Mouse (Mus musculus): ENCODE measurements around the gene Clstn2. TPM values are rescaled to one million over a fixed set of nuclear protein-coding genes. Genes with fewer than 3 reads are reported as not detected.

Clstn2 gene
- total RNA-seq, 2 experiments from 2014 or later = 0.72 to 0.97 TPM

DNA sequence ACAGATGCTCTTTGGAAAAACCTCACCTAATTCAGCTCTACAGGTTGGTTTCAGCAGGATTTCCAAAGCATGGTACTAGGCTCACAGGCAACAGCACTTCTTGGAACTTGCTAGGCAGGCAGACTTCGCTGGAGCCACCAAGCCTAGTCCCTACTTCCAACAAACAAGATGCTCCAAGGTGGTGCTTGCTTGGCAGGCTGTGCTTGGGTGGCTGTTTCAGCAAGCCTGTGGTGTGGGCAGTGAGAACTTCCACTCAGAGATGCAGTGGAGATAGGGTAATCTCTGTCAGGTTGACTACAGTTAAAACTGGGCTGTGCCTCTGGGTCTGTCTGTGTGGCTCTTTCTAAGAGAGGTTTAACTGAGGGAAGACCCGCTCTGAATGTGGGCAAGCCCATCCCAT is 541.4 kb downstream of the Clstn2 start:
- DNase-seq = no peak
- intact Hi-C loops (cut with DNase I) = no loop called here

DNA sequence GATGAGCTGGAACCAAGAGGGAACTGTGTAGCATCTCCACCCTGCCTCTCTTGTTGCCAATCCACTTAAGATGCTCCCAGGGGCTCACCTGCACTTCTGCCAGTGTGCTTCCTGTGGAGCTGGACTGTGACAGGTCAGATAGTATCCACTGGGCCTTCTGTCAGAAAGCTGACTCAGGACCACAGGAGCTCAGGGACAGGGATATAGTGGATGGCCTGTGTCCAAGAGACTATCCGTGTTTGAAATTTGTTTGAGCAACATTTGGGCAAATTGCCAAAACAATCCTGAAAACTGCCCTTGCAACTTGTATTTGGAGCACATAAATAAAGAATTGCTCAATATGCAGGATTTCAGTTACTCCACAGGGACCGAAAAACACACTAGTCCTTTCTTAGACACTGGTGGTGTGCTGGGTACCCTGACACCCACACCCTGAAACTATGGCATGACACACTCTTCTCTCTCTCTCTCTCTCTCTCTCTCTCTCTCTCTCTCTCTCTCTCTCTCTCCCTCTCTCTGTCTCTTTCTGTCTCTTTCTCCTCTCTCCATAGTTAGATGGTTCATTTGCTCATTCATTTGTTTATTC is 542.3 kb downstream of the Clstn2 start:
- intact Hi-C loops (cut with DNase I) = no loop called here
- DNase-seq = no peak

DNA sequence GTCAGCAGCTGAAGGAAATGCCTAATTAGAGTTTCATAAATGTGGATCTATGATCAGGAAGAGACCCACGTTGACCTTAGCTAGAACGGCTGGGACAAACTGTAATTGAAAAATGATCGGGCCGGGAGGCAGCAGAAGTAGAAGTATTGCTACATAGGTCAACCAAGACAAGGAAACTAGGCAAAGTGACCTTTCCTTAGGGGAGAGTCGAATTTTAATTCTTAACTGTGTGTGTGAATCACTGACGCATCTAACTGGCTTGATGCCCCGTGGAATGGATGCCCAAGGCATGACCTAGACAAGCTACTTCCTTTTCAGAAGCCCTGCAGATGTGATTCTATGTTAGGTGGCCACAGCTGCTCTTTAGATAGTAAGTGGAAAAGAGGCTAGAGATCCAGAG is 546.2 kb downstream of the Clstn2 start:
- no peak for DNase-seq
- intact Hi-C loops (cut with DNase I) = no loop called here

DNA sequence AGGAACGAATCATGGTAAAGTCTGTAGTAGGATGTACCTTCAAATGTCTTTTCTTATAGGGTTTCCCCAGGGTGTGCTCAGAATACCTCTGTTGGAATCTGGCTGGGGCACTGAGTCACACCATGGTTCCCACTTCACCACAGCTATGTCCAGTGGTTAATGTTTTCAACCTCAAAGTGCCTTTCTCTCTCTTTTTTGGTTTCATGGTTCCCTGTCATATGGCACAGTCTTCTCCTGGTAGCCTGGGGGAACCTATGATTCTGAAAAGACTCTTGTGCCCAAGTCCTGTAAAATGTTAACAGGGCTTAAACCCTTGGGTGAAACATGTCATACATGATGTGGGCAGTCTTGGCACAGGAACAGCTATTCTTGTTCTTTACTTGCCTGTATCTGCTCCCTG is 551.8 kb downstream of the Clstn2 start:
- intact Hi-C loops (cut with DNase I) = no loop called here
- no peak for DNase-seq

DNA sequence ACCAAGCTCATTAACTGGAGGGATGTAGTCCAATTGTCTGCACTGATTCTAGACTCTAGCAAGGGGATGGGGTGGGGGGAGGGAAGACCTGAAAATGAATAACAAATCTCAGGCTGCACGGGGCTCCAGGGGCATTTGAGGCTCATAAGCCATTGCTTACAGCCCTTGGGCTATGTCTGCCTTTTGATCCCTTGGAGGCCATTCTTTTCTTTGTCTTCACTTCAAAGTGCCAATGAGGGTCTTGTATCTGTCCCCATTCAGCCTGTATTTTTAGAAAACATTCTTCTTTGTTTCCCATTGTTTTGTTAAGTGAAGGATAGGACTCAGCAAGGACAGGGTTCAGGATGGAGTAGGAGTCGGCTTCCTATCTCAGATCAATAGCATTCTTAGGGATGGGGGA is 556.0 kb downstream of the Clstn2 start:
- intact Hi-C loops (cut with DNase I) = no loop called here
- DNase-seq = no peak

DNA sequence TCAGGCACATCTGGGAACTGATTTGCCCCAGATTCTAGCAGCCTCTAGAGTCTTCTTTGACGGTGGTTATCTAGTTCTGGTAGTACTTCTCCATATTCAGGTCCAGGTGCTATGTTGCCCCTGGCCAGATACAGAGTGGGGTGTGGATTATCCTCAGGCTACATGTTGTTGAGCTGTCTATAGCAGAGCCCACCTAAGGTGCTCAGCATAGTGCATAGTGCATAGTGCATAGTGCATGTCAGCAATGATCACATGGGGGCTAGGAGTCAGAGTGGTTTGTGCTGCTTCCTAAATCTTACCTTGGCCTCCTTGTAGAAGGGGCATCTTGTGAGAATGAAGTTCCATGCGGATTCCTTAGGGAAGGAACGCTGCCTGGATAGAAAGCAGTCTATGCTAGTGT is 556.5 kb downstream of the Clstn2 start:
- intact Hi-C loops (cut with DNase I) = no loop called here
- DNase-seq = no peak

DNA sequence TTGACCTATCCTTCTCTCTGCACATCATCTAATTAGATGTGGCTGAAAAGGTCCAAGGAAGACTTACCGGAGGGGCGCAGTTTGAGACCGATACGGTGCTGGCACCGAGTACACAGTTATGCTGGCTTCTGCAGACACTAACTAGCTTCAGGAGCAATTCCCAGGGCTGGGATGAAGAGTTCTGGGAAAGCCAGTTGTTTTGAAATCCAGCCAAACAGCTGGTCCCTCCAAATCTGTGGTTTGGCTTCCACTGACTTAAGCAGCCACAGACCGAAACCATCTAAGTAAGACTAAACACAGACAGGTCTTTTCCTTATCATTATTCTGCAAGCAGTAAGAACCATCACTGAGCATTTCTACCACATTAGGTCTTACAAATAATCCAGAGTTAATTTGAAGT is 558.1 kb downstream of the Clstn2 start:
- no peak for DNase-seq

DNA sequence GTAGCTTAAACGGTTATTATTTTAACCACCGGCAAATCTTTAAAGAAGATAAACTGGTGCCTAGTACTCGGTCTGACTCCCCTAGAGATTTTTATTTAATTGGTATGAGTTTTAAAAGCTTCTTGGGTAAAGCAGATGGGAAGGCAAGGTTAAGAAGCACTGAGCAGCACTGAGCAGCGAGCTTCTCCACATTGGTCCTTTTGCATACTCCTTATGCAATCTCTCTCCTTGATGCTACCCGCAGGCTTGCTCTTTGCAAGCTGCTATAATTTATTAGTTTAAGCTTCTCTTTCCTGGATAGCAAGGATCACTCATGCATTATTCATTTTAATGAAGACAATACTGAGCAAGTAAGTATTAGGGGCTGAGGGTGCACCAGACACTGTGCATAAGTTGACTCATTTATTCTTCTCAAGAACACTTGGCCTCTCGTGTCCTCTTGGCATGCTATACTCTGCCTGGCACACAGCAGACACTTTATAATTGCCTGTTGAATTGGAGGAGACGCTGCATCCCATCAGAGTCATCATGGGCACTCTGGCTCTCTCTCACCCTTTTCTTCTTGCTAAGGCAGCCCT is 561.9 kb downstream of the Clstn2 start:
- DNase-seq = no peak
- intact Hi-C loops (cut with DNase I) = no loop called here

More for the DNA sequence above, 558.1 kb downstream of the Clstn2 start:
- intact Hi-C loops (cut with DNase I) = no loop called here

DNA sequence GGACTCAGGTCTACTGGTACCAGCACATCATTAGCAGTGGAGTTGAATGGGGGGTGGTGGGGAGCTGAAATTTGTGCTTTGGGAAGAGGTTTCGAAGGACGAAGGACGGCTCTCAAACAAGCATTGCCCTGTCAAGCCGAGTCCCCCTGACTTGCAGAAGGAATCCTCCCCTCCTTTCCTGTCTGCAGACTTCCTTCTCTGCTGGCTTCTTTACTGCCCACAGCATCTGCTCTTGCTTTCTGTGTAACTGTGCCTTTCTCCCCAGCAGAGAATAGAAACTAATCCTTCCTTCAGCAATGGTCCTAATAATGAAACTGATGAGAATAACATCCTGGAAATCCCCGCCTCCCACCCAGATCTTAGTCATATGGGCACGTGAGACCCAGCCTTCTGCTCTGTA is 572.5 kb downstream of the Clstn2 start:
- intact Hi-C loops (cut with DNase I) = loop anchor here (10.0 kb wide), 1 partner anchor 574 kb away; the partner anchor contains the start of gene Clstn2
- no peak for DNase-seq

DNA sequence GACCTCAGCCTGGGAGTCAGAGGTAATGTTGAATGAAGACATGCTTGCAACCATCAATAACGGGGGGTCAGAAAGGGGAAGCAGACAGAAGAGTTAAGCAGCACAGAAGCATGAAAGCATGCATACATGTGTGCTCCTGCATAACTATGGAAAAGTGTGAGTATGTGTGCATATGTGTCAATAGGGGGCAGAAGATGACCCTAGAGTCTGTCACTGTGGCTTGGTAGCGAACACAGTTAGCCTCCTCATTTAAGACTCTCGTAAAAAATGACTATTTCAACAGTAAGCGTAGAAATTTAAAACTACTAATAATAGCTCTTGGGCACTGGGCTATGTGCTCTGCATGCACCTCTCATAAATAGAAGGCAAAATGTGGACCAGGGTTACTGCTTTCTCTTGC is 573.2 kb downstream of the Clstn2 start:
- no peak for DNase-seq
- intact Hi-C loops (cut with DNase I) = loop anchor here (10.0 kb wide), 1 partner anchor 575 kb away; the partner anchor contains the start of gene Clstn2

DNA sequence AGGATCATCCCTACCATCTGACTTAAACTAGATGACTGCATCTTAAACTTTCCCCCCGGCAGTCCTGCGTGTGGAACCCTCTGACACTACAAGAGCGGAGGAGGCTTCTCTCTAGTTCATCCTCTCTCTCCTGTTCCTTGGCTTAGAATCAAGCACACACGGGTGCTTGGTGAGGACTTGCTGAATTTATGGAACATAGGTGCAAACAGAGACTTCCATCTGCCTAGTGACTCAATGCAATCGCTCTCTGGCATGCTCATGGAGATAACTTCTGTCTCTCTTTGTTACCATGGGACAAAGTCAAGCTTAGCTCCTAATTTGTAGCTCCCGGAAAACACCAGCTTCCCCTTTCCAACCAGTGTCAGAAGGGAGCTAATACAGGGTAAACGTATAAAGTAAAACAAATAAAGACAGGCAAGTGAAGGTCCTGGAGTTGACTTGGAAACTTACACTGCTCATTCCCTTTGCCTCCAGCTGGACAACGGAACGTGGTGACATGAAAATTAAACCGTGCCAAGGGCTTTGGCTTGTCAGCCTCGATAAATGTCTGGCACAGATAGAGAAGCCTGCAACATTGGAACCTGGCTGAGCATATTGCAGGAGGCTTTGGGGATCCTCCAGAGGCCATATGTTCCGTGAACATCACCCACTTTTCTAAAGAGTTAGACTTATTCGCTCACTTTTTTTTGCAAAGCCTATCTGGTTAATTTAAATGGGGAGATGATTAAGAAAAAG is 583.5 kb downstream of the Clstn2 start:
- intact Hi-C loops (cut with DNase I) = no loop called here
- no peak for DNase-seq

DNA sequence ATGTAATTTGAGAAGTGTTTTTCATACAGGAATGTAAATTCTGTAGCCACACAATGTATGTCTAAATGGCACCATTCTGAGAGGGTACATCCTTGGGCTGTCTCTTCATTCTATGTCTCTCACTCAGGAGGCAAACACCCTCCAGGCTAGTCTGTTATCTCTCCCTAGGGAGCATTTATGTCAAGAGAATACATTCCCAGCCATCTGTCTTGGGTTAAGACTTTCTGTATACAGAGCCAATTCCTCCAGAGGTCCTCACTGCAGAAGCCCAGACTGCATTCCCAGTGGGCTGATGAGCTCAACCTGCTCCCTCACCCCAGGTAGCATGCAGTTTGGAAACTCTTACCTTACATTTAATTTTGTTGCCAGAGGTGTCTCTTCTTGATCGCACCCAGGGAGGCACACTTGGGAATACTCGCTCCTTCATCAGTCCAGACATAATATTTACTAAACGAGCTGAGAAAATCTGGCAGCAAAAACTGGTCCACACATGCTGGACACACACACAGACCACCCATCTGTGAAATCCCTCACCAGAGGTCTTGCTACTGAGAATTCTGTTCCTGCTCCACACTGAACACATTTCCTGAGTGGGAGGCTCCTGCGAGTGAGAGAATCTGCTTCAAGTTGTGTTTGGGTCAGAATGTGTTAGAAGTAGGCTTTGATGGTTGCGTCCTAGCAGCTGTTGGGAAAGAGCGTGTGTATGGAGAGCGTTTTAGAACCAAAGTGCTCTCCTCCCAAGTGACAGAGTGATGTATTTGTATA is 592.9 kb downstream of the Clstn2 start:
- no peak for DNase-seq
- intact Hi-C loops (cut with DNase I) = no loop called here

DNA sequence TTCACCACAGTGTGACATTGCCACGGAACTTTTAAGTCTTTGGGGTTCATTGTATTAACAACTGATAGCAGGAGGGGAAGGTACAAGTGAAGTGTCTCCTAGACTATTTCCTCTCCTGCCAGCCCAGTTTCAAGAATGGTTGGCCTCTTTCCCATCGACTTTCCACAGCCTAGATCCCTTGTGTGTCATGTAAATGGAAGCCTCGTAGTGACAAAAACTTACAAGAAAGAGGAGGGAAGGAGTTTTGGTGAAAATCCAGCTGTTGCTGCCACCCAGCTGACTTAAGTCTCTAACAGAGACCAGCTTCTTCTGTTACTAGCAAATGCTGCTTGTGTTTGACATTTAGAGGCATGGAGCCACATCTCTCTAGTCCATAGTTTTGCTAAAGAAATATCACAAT is 598.3 kb downstream of the Clstn2 start:
- intact Hi-C loops (cut with DNase I) = no loop called here
- no peak for DNase-seq

DNA sequence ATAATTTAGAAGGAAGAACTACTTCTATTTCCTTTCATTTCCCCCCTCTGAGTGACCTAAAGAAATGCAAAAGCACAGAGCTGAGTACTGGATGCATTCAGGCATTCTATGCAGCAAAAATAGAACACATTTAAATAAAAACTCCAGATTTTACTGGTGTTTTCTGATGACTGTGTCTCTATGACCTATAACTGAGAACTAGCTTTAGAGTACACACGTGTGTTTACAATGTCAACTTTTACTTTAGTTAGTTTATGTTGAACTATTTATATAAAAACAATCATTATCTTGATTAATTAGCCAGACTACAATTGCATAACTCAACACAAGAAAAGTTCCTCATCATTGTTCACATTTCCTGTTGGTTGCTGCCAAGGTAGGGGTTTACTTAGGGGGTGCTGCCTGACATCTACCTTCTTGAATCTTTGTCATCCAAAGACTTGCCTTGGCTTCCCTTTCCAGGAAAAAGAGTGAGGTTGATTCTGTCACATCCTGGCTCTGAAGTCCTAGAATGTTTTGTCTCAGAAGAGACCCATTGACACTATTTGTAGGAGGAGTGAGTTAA is 603.0 kb downstream of the Clstn2 start:
- DNase-seq = no peak
- intact Hi-C loops (cut with DNase I) = no loop called here

DNA sequence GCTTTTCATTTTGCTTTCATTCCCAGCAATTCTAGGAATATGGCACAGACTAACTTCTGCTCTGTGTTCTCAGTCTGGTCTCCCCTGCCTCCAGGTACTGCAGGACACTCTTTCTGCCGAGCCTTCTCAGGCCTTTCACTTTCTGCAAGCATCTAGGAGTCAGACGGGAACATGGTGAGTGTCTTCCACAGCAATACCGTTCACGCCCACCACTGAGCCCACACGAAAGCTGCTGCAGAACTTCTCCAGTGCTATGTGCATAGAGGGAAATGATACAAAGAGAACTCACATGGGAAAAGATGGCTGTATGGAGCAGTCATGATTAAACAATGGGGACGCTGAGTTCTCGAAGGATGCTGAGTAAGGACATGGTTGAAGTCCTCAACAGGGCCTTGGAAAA is 604.9 kb downstream of the Clstn2 start:
- intact Hi-C loops (cut with DNase I) = no loop called here
- no peak for DNase-seq

DNA sequence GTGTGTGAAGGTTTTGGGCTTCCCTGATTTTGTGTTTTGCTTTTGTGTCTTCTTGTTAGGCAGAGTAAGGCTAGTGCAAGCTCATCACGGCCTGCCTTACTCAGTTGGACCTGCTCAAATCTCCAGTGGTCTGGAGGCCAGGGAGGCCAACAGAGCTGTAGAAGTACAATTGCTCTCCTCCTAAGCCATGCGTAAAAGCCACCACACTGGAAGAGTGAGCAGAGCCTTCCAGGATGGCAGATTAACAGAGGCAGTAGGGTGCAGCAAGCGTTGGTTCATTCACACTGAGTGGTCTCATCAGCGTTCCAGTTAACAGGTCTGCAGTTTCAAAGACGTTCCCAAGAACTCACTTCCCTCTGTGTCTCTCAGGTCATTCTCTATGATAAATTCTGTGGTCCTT is 612.1 kb downstream of the Clstn2 start:
- intact Hi-C loops (cut with DNase I) = no loop called here
- no peak for DNase-seq

DNA sequence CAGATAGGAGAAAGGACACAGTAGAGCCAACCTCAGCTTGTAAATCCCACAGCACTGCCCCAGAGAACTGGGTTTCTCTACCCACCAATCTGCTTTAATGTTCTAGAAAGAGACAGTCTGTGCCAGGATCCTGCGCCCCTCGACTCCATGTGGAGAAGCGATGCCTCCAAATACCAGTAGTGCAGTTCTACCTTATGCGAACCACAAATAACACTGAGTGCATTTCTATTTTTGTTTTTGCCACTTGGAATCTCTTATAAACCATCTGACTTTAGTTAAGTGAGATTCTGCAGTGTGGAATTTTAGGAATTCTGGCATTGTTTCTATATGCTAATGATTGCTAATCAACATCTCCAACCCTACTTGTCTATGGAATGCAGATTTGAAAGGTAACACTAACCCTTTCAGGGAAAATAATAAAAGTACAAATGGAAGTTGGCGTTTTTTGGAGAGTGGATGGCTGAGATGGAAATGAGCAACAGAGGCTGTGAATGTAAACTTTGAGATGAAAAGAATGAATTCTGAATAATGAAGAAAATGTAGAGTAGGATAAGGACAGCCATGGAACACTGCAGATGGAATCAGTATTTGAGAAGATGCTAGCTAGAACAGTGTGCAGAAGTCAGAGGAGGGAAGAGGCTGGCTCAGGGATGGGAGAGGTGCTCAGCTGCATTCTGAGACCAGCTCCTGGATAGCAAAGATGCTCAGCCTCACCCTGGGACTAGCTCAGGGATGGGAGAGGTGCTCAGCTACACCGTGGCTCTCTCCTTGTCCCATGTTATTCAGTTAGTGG is 617.9 kb downstream of the Clstn2 start:
- no peak for DNase-seq
- intact Hi-C loops (cut with DNase I) = no loop called here

DNA sequence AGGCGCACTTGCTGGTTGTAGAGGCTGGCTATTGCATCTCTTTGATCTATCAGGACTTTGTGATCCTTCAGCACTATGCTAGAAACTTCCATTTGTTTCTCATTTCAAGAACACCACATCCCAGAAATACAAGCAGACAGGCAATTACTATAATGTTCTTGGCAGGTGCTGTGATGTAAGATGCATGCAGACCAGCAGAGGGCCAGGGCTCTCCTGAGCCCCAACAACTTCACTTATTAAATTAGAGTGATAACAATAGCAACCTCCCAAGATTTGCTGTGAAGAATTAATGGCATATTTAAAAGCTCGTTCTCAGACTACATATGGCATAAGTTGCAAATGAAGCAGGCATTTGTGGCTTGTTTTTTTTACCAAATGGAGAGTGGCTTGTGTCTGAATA is 624.8 kb downstream of the Clstn2 start:
- no peak for DNase-seq
- intact Hi-C loops (cut with DNase I) = no loop called here

All from gastrocnemius, postnatal 36 days (tissue).